Mouse (Mus musculus): ENCODE measurements around the gene Ccdc120. TPM values are rescaled to one million over a fixed set of nuclear protein-coding genes. Genes with fewer than 3 reads are reported as not detected.
A peak's percentile ranks its signal among the peaks of the same experiment; 100 is the strongest.

Gene Ccdc120
- 10 to 100 TPM; 17.0 to 20.9 TPM for total RNA-seq (2021)

GRCm38 (mm10) chrX:7750432-7751116 is at the start of gene Ccdc120:
Ccdc120 (minus strand) TSS chrX:7750905.
- DNase-seq (ENCODE audit: extremely low spot score in 1 of 2, low spot score in 1 of 2), result peak in 1 of 2 experiments; percentile 59

- DNase-seq (ENCODE audit: extremely low spot score in 1 of 2, low spot score in 1 of 2), result no peak
Observed at GRCm38 (mm10) chrX:7797327-7797726, 46.6 kb upstream of the Ccdc120 start.

GRCm38 (mm10) chrX:7795016-7795415 is 44.3 kb upstream of the Ccdc120 start:
- no peak for DNase-seq (ENCODE audit: extremely low spot score in 1 of 2, low spot score in 1 of 2)

- no peak for DNase-seq (ENCODE audit: extremely low spot score in 1 of 2, low spot score in 1 of 2)
Observed at GRCm38 (mm10) chrX:7793361-7793760, 42.7 kb upstream of the Ccdc120 start.

GRCm38 (mm10) chrX:7790309-7790708 is 39.6 kb upstream of the Ccdc120 start:
- DNase-seq (ENCODE audit: extremely low spot score in 1 of 2, low spot score in 1 of 2), result no peak

GRCm38 (mm10) chrX:7789542-7790136 is 38.9 kb upstream of the Ccdc120 start, which contains the start of gene Gripap1:
Gripap1 (plus strand) TSS chrX:7789765.
- DNase-seq (ENCODE audit: extremely low spot score in 1 of 2, low spot score in 1 of 2), result peak; percentile 36 to 57

- no peak for DNase-seq (ENCODE audit: extremely low spot score in 1 of 2, low spot score in 1 of 2)
Observed at GRCm38 (mm10) chrX:7782603-7783092, 31.9 kb upstream of the Ccdc120 start.

GRCm38 (mm10) chrX:7779294-7779693 is 28.6 kb upstream of the Ccdc120 start:
- no peak for DNase-seq (ENCODE audit: extremely low spot score in 1 of 2, low spot score in 1 of 2)

GRCm38 (mm10) chrX:7778450-7779244 is 27.9 kb upstream of the Ccdc120 start:
- no peak for DNase-seq (ENCODE audit: extremely low spot score in 1 of 2, low spot score in 1 of 2)

GRCm38 (mm10) chrX:7776329-7777082 is 25.8 kb upstream of the Ccdc120 start:
- peak in 1 of 2 experiments; percentile 70 for DNase-seq (ENCODE audit: extremely low spot score in 1 of 2, low spot score in 1 of 2)

- DNase-seq (ENCODE audit: extremely low spot score in 1 of 2, low spot score in 1 of 2), result no peak
Observed at GRCm38 (mm10) chrX:7775501-7776205, 24.9 kb upstream of the Ccdc120 start.

- no peak for DNase-seq (ENCODE audit: extremely low spot score in 1 of 2, low spot score in 1 of 2)
Observed at GRCm38 (mm10) chrX:7772766-7773165, 22.1 kb upstream of the Ccdc120 start.

GRCm38 (mm10) chrX:7769302-7770017 is 18.8 kb upstream of the Ccdc120 start:
- no peak for DNase-seq (ENCODE audit: extremely low spot score in 1 of 2, low spot score in 1 of 2)

- DNase-seq (ENCODE audit: extremely low spot score in 1 of 2, low spot score in 1 of 2), result no peak
Observed at GRCm38 (mm10) chrX:7765764-7766163, 15.1 kb upstream of the Ccdc120 start.

GRCm38 (mm10) chrX:7765281-7765670 is 14.6 kb upstream of the Ccdc120 start:
- no peak for DNase-seq (ENCODE audit: extremely low spot score in 1 of 2, low spot score in 1 of 2)

GRCm38 (mm10) chrX:7764657-7765280 is 14.1 kb upstream of the Ccdc120 start:
- no peak for DNase-seq (ENCODE audit: extremely low spot score in 1 of 2, low spot score in 1 of 2)

GRCm38 (mm10) chrX:7763631-7764393 is 13.1 kb upstream of the Ccdc120 start:
- DNase-seq (ENCODE audit: extremely low spot score in 1 of 2, low spot score in 1 of 2), result no peak

GRCm38 (mm10) chrX:7762921-7763197 is 12.2 kb upstream of the Ccdc120 start:
- DNase-seq (ENCODE audit: extremely low spot score in 1 of 2, low spot score in 1 of 2), result no peak
